Mouse (Mus musculus): ENCODE measurements around the gene Klk6.
A peak's percentile ranks its signal among the peaks of the same experiment; 100 is the strongest.

Klk6 gene

DNA sequence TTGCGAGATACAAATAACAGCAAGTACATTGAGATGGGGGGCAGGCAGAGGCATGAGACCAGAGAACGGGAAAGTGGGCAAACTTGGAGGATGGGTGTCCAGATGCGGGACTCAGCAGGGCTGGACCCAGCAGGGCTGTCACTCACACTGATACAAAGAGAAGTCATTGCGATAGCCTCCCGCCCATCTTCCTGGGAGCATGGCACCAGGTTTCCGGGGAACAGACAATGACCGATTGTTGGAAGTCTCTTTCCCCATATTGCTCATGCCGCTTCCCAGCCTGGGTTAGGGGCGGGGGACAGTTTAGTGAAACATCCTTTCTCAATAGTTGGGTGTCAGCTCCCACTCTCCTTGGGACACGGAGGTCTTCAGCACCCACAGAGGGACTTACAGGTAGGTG, at the start of gene Klk6:
TSS of gene Klk6 (plus strand) at position 301 of the 400 bp plus-strand sequence.
- DNase-seq (ENCODE audit: low read depth, low spot score) = no peak

DNA sequence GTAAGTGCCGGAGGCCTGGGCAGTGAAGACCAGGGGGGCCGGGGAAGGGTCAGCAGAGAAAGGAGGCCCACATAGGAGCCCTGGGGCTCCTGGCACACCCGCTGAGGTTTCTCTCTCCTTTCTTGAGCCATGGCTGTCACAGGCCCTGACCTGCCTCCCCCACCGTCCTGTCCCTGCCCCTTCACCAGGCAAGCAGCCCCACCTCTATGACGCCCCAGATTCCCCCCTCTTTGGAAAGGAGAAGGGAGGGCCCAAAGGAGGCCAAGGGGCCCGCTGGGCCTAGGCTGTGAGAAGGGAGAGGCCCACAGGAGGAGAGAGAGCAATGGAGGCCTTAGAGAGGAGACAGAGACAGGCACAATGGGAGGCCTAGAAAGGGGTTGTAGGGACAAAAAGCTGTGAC, 49.5 kb upstream of the Klk6 start:
- DNase-seq (ENCODE audit: low read depth, low spot score) = no peak

DNA sequence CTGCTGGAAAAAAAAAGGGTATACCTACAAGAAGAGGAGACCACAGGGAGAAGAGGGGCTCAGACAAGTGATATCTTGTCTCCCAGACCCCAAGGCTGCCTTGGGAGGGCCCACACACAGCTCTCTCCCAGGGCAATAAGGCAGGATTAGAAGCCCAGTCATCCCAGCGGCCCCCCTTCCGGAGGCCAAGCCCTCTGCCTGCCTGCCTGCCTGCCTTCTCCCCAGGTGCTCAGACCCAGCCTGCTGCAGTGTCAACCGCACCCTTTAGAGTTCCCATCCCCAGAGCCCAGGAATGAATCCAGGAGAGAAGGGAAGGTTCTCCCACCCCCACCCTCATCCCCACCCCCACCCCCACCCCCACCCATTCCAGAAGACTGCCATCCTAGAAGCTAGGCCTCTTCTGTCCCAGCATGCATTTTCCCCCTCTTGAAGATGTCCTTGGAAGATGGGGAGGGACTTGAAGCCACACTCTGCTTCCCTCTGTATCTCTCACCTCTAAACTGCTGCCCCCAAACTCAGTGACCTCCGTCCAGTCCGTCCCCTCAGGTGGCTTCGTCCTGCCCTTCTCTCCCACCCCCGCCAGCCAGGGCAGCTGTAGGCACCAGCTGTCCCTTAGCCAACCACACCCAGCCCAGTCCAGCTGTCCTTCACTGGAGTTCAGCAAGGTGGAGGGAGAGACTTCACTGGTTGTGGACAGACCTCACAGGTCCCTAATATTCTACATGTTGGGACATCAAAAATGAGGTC, 48.8 kb upstream of the Klk6 start:
- no peak for DNase-seq (ENCODE audit: low read depth, low spot score)

DNA sequence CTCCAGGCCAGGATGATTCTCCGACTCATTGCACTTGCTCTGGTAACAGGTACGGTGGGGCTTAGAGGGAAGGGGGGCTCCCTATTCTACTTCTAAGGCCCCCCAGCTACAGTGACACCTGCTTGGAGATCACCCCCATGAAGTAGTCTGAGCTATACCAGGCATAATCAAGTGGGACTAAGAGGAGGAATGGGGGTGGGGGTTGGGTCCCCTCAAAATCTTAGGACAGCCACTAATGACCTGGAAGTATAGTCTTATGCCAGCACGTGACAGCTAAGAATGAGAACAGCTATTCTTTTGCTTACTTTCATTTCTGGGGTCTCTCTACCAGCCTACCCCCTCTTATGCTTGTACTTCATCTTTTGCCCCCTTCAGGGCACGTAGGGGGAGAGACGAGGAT, 47.8 kb upstream of the Klk6 start:
- DNase-seq (ENCODE audit: low read depth, low spot score) = no peak

DNA sequence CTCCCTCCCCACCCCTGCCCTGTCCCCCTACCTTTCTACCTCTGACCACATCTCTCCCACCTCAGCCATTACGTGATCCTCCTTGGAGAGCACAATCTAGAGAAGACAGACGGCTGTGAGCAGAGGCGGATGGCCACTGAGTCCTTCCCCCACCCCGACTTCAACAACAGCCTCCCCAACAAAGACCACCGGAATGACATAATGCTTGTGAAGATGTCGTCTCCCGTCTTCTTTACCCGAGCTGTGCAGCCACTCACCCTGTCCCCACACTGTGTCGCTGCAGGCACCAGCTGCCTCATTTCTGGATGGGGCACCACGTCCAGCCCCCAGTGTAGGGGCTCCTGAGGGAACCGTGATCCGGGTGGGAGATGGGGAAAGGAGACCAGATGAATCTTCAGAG, 46.9 kb upstream of the Klk6 start:
- no peak for DNase-seq (ENCODE audit: low read depth, low spot score)

DNA sequence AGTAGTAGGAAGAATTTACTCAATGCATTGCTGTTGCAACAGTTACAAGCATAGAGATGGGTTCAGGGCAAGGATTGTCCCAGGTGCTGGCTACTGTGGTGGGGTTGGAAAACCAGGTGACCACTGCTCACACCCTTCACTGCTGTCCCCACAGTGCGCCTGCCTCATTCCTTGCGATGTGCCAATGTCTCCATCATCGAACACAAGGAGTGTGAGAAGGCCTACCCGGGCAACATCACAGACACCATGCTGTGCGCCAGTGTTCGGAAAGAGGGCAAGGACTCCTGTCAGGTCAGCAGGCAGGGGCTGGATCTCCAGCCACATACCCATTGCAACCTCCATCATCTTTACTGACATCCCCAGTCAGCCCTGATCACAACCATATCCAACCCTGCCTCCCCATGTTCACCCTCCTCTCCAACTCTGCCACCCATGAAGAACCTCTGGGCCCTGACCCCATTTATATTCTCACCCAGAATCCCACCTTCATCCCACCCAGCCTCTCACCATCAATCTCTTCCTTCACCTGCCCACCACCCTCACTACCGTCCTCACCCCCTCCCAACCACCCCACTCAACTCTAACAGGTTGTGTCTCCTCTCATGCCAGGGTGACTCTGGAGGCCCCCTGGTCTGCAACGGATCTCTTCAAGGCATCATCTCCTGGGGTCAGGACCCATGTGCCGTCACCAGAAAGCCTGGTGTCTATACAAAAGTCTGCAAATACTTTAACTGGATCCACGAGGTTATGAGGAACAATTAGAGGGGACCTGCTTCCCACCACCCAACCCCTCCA, 45.9 kb upstream of the Klk6 start:
- DNase-seq (ENCODE audit: low read depth, low spot score) = no peak

DNA sequence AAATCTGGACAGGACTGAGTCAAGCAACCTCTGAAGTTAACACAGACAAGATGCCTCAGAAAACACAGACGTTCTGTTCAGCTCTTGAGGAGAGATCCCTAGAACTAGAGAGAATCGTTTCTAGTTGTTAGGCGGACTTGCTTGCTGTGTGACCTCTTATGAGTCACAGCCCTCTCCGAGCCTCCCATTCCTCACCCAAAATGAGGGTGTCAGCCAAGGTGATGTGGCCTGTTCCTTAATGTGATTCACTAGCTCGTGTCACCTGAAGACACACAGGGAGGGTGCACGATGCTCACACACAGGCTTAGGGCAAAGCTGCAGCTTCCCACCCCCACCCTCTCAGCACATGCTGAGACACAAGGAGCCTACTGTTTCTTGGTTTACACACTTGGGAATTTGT, 44.1 kb upstream of the Klk6 start:
- no peak for DNase-seq (ENCODE audit: low read depth, low spot score)

DNA sequence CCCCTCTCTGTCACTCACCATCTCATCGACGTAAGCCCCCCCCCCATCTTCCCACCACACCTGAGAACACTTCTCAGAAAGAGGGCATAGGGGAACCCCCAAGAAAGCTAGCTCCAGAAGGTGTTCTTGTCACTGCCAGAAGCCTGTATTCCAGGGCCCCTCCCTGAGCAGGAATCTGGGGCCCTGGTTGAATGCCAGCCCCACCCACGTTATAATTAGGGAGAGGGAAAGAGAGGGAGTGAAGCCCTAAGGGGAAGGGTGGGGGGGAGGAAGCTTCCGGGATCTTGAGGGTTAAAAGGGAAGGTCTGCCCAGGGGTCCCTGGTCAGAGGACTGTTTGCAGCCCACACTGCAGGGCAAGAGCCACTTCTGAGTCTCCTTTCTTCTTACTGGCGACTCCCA, 43.6 kb upstream of the Klk6 start, which contains the start of gene Klk10:
TSS of gene Klk10 (plus strand) at position 290 of the 400 bp plus-strand sequence.
- DNase-seq (ENCODE audit: low read depth, low spot score) = no peak

DNA sequence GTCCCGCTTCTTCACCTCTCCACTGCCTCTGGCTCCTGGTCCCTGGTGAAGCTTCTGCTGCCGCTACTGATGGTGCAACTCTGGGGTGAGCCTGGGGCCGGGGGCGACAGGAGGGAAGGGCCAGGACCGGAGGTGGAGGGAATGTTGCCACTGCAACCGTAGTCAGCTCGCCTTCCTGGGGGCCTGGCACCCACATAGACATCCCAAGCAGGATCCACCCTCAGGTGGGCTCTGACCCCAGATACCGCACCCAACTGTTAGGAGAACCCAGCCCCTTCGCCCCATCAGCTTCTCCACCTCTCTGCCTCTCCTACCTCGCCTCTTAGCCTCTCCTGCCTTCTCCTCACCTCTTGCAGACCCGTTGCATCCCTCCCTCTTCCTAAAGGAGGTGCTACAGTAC, 42.8 kb upstream of the Klk6 start:
- DNase-seq (ENCODE audit: low read depth, low spot score) = no peak

DNA sequence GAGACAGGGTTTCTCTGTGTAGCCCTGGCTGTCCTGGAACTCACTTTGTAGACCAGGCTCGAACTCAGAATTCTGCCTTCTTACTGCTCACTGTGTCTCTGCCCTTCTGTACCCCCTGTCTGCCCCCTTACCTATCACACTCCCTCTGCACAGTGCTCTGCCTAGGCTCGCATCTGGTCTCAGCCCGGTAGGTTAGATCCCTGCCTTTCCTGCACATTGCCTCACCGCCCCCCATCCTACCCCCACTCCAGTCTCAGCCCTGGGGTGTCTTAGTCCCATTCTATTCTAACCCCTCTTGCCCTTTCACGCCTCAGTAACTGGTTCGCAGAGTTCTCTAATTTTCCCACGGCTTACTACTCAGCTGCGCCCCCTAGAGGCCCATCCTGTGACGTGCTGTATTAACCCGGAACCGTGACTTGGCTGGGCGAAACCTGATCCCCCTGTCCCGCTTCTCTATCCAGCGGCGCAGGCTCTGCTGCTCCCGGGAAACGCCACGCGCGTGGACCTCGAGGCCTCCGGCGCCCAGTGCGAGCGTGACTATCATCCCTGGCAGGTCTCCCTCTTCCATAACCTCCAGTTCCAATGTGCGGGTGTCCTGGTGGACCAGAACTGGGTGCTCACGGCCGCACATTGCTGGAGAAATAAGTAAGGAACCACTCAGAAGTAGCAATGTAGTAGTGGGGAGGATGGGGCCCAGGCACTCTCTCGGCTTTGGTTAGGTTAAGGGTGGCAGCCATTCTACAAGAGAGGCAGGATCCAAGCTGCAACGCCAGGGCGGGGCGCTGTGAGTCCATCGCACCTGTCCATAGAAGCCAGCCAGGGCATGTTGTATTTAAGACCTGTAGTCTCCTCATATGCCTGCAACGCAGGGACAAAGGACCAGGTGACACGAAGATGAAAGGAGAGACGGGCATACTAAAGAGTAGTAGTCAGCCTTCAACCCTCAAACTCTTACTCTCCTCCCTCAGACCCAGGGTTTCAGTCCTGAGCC, 41.7 kb upstream of the Klk6 start:
- peak; percentile 14 for DNase-seq (ENCODE audit: low read depth, low spot score)

DNA sequence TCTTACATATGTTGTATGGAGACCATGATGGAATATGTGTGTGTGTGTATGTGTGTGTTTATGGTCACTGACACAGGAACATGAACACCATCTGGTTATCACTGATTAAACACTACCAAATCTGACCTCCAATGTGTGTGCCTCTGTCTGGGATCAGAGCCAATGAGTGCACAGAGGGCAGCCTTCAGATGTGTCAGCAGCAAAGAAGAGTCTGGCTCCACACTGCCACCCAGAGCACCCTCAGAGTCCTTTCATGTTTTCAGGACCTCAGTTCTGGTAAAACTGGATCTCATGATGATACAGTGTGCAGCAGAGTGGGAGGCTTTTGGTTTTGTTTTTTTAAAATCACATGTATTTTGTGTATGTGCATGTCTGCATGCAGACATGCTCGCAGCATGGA, 39.0 kb upstream of the Klk6 start:
- no peak for DNase-seq (ENCODE audit: low read depth, low spot score)

DNA sequence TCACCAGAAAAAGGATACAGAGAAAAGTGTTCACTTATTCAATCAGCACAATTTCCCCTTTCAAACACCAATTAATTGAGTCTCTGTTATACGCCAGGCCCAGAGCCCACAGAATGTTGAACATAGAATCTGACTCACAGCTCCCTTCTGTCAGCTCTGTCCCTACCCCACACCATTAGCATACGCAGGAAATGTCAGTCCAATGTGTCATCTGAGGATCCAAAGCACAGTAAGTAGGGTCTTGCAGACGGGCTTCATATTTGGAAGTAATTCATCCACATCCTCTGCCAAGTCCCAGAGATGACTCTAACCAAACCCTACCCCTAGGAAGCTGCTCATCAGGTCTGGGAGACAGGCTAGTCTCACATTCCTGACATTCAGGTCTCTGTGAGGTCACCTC, 36.2 kb upstream of the Klk6 start:
- no peak for DNase-seq (ENCODE audit: low read depth, low spot score)

DNA sequence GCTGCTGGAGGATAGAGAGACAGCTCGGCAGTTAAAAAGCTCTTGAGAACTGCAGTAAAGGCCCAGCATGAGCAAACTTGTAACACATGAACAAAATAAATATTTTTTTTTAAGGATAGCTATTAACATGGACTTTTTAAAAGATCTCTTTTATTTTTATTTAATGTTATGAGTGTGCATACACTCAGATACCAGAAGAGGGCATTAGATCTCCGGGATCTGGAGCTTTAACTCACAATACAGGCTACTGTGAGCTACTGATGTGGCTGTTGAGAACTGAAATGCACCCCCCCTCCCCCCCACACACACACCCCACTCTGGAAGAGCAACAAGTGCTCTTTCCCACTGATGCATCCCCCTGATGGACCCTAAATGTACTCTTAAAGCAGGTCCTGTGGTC, 35.0 kb upstream of the Klk6 start:
- no peak for DNase-seq (ENCODE audit: low read depth, low spot score)

DNA sequence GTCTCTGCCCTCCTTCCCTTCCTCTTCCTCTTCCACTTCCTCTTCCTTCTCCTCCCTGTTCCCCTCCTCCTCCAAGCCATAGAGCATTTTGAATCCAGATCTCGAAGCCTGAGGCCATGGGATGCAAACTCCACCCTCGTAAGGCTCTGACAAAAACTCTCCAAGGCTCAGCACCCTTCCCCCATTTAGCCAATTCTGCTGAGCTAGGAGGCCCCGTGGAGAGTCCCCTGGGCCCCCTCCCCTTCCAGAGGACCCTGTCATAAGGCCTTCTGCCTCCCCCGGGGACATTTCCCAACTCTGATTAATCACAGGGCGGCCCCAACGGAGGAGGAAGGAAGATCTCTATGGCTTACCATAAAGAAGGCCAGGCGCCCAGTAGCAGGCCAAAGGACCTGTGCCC, 32.7 kb upstream of the Klk6 start, which contains the start of gene Klk9:
TSS of gene Klk9 (plus strand) at position 301 of the 400 bp plus-strand sequence.
- DNase-seq (ENCODE audit: low read depth, low spot score) = no peak

DNA sequence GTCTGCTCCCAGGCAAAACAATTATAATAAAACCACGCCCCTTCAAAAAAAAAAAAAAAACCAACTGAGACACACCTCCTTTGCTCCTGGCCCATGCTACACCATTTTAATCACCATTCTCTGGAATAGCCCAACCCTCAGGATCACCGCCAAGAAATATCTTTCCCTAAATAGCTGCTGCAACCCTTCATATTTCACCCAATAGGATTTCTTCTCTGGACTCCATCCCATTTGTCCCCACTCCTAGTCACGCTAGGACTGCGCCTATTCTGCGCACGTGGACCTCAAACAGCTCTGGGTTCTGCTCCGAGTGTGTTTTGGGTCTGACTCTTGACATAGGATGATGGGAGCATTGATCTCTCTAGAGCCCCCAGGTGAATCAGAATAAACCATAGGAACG, 27.9 kb upstream of the Klk6 start:
- no peak for DNase-seq (ENCODE audit: low read depth, low spot score)

DNA sequence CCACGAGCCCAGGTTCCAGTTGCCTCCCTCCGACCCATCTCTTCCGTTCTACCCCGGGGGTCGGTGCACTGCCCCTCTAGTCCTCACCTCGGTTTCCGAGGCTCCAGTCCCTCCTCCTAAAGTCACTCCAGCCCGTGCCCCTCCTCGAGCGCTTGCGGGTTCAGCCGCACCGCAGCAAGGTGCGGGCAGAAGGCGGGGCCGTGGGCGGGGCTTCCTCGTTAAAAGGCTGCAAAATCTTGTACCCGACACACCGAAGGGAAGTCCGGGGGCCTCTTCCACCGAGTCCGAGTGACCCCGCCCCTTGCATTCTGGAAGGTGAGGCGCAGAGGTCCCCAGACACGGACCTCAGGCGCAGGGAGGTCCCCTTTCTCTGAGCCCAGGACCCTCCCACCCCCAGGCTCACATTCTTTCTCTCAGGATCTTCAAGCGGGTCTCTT, 26.9 kb upstream of the Klk6 start, which contains the start of gene Klk8:
TSS of gene Klk8 (plus strand) at position 245 of the 437 bp plus-strand sequence.
- no peak for DNase-seq (ENCODE audit: low read depth, low spot score)

DNA sequence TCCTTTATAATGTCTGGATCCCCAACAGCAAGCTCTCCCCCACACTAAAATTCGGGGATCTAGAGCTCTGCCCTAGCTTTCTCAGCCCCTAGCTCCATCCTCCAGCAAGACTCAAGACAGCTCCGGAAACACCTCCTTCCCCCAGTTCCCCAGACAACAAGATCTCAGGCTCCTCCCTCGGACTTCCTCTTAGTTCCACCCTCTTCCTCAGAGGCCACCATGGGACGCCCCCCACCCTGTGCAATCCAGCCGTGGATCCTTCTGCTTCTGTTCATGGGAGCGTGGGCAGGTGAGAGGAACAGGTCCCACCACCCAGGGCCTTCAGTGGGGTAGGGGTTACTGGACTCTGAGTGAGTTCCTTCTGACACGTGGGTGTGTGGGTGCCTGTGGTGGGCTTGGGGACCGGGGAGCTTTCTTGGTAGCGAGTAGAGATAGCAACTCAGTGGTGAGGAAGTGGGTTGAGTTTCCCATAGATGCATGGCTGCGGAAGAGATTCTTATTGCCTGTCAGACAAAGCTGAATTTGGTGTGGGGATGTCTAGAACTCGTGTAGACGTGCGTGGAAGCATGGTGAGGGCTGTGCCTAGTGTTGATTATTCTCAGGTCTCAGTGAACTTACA, 26.3 kb upstream of the Klk6 start:
- no peak for DNase-seq (ENCODE audit: low read depth, low spot score)

DNA sequence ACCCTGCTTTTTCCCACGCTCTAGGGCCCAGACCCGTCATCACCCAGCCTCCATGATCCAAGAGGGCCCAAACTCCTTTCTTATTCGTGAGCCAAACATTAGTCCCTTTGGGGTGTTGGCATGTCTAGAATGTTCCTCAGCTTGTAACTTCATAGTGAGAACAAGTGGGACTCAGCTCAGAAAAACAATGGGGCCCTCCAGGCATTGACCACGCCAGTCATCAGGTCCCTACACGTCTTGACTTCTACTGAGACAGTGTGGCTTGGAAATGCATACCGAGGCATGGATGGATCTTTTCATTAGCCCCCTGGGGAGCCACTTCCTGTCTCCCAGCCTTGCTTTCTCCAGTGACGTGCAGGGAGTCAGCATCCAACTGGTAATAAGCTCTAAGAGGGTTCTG, 24.4 kb upstream of the Klk6 start:
- no peak for DNase-seq (ENCODE audit: low read depth, low spot score)

DNA sequence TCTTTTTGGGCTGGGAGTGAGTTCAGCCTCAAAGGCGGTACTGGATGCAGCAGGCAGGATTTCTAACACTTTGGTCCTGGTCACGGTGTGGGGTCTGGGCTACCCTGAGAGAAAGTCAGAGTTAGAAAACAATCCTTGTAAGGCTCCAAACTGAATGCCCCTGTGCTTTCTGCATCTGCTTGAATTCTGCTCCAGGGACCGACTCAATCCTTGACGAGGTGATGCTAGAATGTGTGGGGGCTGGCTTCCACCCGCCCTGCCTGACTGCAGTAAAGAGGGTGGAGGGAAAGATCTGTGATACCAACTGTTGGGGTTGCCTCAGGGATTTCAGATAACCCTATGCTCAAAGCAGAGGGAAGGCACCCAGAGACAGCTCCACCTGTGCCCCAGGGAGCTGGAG, 13.3 kb upstream of the Klk6 start, which contains the start of gene Klk7:
TSS of gene Klk7 (plus strand) at position 301 of the 400 bp plus-strand sequence.
- no peak for DNase-seq (ENCODE audit: low read depth, low spot score)

DNA sequence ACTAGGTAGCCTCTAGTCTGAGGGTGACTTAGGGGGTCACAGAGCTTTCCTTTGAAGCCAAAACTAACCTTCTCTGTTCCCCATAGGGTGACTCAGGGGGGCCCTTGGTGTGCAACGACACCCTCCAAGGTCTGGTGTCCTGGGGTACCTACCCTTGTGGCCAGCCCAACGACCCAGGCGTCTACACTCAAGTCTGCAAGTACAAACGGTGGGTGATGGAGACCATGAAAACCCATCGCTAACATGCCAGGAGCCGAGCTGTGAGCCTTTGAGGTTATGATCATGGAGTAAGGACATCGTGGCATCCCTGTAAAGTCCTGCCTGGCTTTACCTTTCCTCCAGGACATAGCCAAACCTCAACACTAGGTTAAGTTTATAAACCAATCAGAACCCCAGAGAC, 9.1 kb upstream of the Klk6 start:
- DNase-seq (ENCODE audit: low read depth, low spot score) = no peak

DNA sequence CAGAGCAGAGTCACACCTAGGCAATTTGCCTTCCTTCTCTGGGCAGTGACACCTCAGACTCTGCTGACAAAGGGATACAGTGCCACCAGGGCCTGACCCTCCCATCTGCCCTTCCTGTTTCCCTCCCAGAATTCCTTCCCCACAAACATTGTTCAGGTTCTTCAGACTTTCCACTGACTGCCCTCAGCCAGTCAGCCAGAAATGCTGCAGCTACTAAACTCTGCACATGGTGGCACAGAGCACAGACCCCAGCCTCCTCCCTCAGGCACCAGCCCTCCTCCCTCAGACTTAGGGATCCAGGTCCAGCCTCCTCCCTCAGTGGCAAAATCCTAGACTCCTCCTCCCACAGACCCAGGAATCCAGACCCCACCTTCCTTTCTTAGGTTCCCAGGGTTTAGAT, 7.6 kb upstream of the Klk6 start:
- DNase-seq (ENCODE audit: low read depth, low spot score) = no peak
